Mouse (Mus musculus): ENCODE data around the gene Znfx1.

- TF ChIP-seq CTCF (IDR thresholded peaks at IDR 0.05; ENCODE audit: low read depth, low read length): no peak
- TF ChIP-seq POLR2A (IDR thresholded peaks at IDR 0.05; ENCODE audit: insufficient read depth, low read length): no peak
Measured at GRCm38 (mm10) chr2:167079535-167080257, 16.9 kb upstream of the Znfx1 start.

Measured in ES-Bruce4 (cell line).